Mouse (Mus musculus): Measurements from ENCODE around the gene Ipp. TPM values are rescaled to one million over a fixed set of nuclear protein-coding genes. Genes with fewer than 3 reads are reported as not detected.

Ipp gene
- total RNA-seq, 2 experiments from 2014 or later, result 14.7 to 16.6 TPM

- peak; percentile 99 for DNase-seq
Measured at GRCm38 (mm10) chr4:116557306-116558121, 50.2 kb downstream of the Ipp start, which contains the start of gene Gpbp1l1. Gpbp1l1 (plus strand) TSS chr4:116557658.

DNA sequence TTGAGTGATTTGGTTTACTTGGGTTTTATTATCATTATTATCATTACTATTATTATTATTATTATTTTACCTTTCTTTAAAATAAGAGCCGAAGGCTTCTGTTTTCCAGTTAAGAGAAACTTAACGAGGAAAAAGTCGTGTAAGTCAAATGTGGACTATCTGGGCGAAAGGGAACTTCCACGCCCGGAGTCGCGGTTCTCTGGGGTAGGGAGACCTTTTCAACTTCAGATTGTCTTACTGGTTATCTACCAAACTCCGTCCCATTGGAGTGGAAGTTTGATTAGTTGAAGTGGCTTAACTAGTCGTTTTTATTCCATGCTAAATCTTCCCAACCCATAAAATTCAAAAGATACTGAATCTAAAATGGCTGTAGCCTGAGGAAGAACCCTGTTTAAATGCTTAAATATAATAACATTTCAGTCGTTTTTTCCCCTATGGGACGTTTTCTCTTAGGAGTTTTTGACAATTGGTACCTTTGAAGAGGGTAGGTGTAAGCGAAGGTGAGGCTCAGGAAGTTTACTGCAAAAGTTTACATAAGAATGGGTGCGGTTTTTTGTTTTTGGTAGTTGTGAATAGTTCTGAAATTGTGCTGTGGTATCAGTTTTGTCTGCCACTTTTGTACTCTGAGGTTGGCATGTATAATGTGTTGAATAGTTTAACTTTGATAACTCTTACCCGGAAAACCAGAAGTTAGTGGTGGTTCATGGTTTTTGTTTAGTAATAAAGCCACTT lies 51.0 kb downstream of the Ipp start:
- DNase-seq, result peak; percentile 42

Other genes with a start within 250 kb of the Ipp start
- 10 to 100 TPM; 34.9 to 46.4 TPM for gene Mast2, start 43.4 kb upstream of the Ipp start, total RNA-seq (2021)
- 10 to 100 TPM; 18.9 to 23.4 TPM for gene Tmem69, start 48.4 kb downstream of the Ipp start, total RNA-seq (2021)
- 10 to 100 TPM; 72.4 to 81.2 TPM for gene Gpbp1l1, start 50.1 kb downstream of the Ipp start, total RNA-seq (2021)
- 10 to 100 TPM in 1 of 2 experiments, 1 to 10 TPM in 1; 5.8 to 13.8 TPM for gene Ccdc17, start 89.1 kb downstream of the Ipp start, total RNA-seq (2021)
- gene Nasp, start 120.4 kb downstream of the Ipp start, total RNA-seq (2021), result 10 to 100 TPM; 46.4 to 48.1 TPM
- 100 to 1,000 TPM; 646 to 659 TPM for gene Akr1a1, start 144.1 kb downstream of the Ipp start, total RNA-seq (2021)
- 100 to 1,000 TPM; 573 to 689 TPM for gene Prdx1, start 178.0 kb downstream of the Ipp start, total RNA-seq (2021)
- gene Mmachc, start 200.9 kb downstream of the Ipp start, total RNA-seq (2021), result 10 to 100 TPM; 32.2 to 40.4 TPM
- 10 to 100 TPM; 18.6 to 20.2 TPM for gene Ccdc163, start 201.0 kb downstream of the Ipp start, total RNA-seq (2021)
- 1 to 10 TPM; 5.1 to 5.7 TPM for gene Tesk2, start 213.4 kb downstream of the Ipp start, total RNA-seq (2021)